Mouse (Mus musculus): Measurements from ENCODE around the gene Actr10.

DNA sequence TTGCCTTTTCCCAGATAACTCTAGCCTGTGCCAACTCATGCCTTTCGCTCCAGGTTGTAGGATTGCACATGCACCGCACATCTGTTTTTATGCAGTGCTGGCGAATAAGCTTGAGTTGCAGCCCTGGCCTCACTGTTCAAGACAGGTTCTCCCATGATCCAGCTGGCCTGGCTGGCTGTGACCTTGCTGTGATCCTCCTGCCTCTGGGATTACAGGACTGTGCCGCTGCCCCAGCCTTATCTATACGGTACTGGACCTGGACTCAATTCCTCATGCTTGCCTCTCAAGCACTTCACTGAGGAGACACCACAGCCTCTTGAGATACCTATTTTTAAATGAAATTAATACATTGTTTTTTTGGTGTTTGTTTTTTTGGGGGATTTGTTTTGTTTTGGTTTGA lies 6.5 kb downstream of the Actr10 start:
- TF ChIP-seq TCF12 (IDR thresholded peaks at IDR 0.05; ENCODE audit: insufficient read depth, poor library complexity, severe bottlenecking) (no peak), POLR2AphosphoS2 (IDR thresholded peaks at IDR 0.05; ENCODE audit: insufficient read length, low read depth) (no peak), POLR2A (IDR thresholded peaks at IDR 0.05; ENCODE audit: insufficient read length, low read depth) (no peak), REST (IDR thresholded peaks at IDR 0.05; ENCODE audit: insufficient read depth, insufficient read length) (no peak), USF1 (IDR thresholded peaks at IDR 0.05; ENCODE audit: low read depth) (no peak), CEBPB (IDR thresholded peaks at IDR 0.05; ENCODE audit: insufficient read depth, poor library complexity, severe bottlenecking) (no peak), MAX (IDR thresholded peaks at IDR 0.05; ENCODE audit: low read depth) (no peak), E2F4 (IDR thresholded peaks at IDR 0.05; ENCODE audit: insufficient read depth) (no peak), MYOG (IDR thresholded peaks at IDR 0.05; ENCODE audit: control insufficient read depth in 1 of 3, insufficient read depth in 1 of 3, insufficient read length in 2 of 3, low read depth in 2 of 3) (no peak), MYOD1 (IDR thresholded peaks at IDR 0.05; ENCODE audit: control insufficient read depth in 1 of 3, insufficient read length in 2 of 3, low read depth in 2 of 3) (no peak), TCF3 (IDR thresholded peaks at IDR 0.05; ENCODE audit: insufficient read length, low read depth) (no peak), SRF (IDR thresholded peaks at IDR 0.05; ENCODE audit: control insufficient read depth, insufficient read length, low read depth) (no peak)

Measured in myocyte (in vitro differentiated cells).